Comparison of ENCODE assay signal across 8 mouse cellular contexts in the genomic region with DNA sequence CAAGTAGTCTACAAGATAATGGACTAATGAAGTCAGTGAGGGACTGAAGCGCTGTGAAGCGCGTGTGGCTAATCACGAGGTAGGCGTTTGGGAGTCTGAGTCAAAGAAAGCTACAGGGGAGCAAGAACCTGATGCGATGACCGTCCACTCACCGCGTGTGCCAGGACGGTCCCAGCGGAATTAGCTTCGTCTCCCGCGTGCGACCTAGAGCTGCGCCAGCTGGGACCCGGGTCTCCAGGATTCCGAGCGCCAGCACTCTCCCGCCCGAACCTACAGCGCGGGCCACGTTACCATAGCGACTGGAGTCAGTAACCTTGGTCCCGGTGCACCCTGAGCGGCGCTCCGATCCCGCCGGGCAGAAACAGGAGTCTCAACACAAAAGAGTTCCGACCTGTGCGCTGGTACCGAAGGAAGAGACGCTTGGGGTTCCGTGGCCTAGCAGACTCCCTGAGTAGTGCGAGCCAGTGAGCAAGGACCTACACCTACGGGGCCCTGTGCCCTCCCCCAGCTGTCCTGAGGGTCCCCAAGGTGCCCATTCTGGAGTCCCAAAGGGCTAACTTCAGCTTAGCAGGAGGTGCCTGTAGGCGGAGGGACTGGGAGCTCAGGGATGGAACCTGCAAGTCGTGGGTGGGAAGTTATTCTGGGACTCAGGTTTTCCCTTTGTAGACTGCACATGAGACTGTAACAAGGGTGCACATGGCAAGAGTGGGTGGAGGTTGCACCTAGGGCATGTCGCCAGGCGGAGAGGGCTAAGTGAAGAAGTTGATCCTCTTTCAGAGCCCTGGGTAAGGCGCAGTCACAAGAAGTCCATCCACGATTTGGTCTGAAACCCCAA. TPM values are rescaled to one million over a fixed set of nuclear protein-coding genes. Genes with fewer than 3 reads are reported as not detected.
DNase-seq lines count a peak whose midpoint lies in the region; ATAC-seq and TF ChIP-seq lines count a peak whose summit lies in the region.

A gene (minus strand): TSS at position 309 of the 835 bp plus-strand sequence.

- CTCF ChIA-PET in Patski (lab: Charles Lee) = no interaction called here

- POLR2A ChIA-PET in Patski (lab: Charles Lee) = interaction anchor here (1.5 kb wide), 1 partner anchor 28 kb away, joined by 3 read pairs; no protein-coding TSS in a partner anchor

- no peak for TF ChIP-seq CTCF in Patski (IDR thresholded peaks at IDR 0.05)

- WGBS in hindbrain, embryonic 13.5 days = 9% methylated on average over 44 of the region's 44 CpGs

- peak; percentile 53 for ATAC-seq in Patski
- ATAC-seq in hindbrain, embryonic 13.5 days (ENCODE audit: low FRiP score) = peak; percentile 92

- H3K4me2 ChIP-seq in hindbrain, embryonic 13.5 days = peak within 1 kb of the TSS; percentile 78

- no peaks in the 10 kb centered on the region for H3K9me3 ChIP-seq in hindbrain, embryonic 13.5 days

- H3K36me3 ChIP-seq in hindbrain, embryonic 13.5 days = no peaks in the 10 kb centered on the region

- no peaks in the 10 kb centered on the region for H3K27me3 ChIP-seq in Patski
- no peaks in the 10 kb centered on the region for H3K27me3 ChIP-seq in hindbrain, embryonic 13.5 days

- DNase-seq in Patski (ENCODE audit: low read depth, low spot score) = peak; percentile 38
- DNase-seq in cerebellum, postnatal 10 days = peak; percentile 91 to 94
- DNase-seq in frontal cortex, postnatal 14 days (ENCODE audit: low spot score in 2 of 2) = peak; percentile 86 to 87
- peak; percentile 91 to 92 for DNase-seq in layer of hippocampus, postnatal 36 days
- DNase-seq in lung, postnatal 36 days = peak; percentile 91
- peak; percentile 95 for DNase-seq in retina, postnatal 1 day
- DNase-seq in urinary bladder, adult 2 months (ENCODE audit: low spot score) = peak; percentile 84

- peak within 1 kb of the TSS; percentile 69 for H3K4me3 ChIP-seq in hindbrain, embryonic 13.5 days

- H3K4me1 ChIP-seq in hindbrain, embryonic 13.5 days (replicated peaks) = peaks cover 10% of the 10 kb centered on the region

- peak within 1 kb of the TSS; percentile 76 for H3K9ac ChIP-seq in hindbrain, embryonic 13.5 days

- in situ Hi-C loops in Patski (cut with MboI; ENCODE audit: low pct_unique_long_range_greater_than_20kb) = no loop called here

- 0 out of 2 replicates have a peak within 1 kb of the TSS, but pooled peaks have one; percentile 35 for H3K27ac ChIP-seq in hindbrain, embryonic 13.5 days

RNA-seq across cellular contexts. Expression of the gene that starts here (rescaled TPM):
- 8.4 TPM for polyA plus RNA-seq in Patski (2021)
- 4.8 and 5.4 TPM in 2 replicates for polyA plus RNA-seq in hindbrain, embryonic 13.5 days (2015; fragmentation: Nextera tagmentation; extraction: Ambion mirVana)
- total RNA-seq in layer of hippocampus, postnatal 36 days (2021) = 1 to 10 TPM; 6.1 to 7.0 TPM
- polyA plus RNA-seq in urinary bladder, adult 2 months (2012; rRNA removed) = 3.8 and 4.1 TPM in 2 replicates

Comparison
In these comparisons a context has a peak if more than half of its experiments do, and no peak if none do; other contexts are left out.
1. Peak in every context shown above with its lines: DNase-seq, ATAC-seq, H3K4me3 ChIP-seq and H3K27ac ChIP-seq.
2. DNase-seq: peak in every context shown above with its lines; median percentile 95 in retina, postnatal 1 day; 92 in cerebellum, postnatal 10 days; 92 in layer of hippocampus, postnatal 36 days; 91 in lung, postnatal 36 days; 86 in frontal cortex, postnatal 14 days; 84 in urinary bladder, adult 2 months; 38 in Patski.